Mouse (Mus musculus) CH12F3 (cell line): ENCODE data around the gene Gm8797.
"Not testable (repeated sequence)": the region's sequence is repeated elsewhere in the genome, so short reads cannot be mapped to it uniquely, and the experiment has no call there.

Source experiments
- in situ Hi-C: fragments of 300-500 bp; cut with MboI; formaldehyde crosslinking; loops from 2 replicates; pipeline ENCODE4 v1.14.3; 2020; ENCODE audit warnings: low sequenced_read_pairs

Gene Gm8797

GRCm38 (mm10) chr3:5750506-5750905 lies at the start of gene Gm8797:
Gene Gm8797, plus strand, starts transcription at chr3:5750806.
- in situ Hi-C loops, result not testable (repeated sequence)

GRCm38 (mm10) chr3:5714481-5714880 lies 36.1 kb upstream of the Gm8797 start:
- in situ Hi-C loops, result no loop called here

GRCm38 (mm10) chr3:5732931-5733330 lies 17.7 kb upstream of the Gm8797 start:
- in situ Hi-C loops, result no loop called here

DNA sequence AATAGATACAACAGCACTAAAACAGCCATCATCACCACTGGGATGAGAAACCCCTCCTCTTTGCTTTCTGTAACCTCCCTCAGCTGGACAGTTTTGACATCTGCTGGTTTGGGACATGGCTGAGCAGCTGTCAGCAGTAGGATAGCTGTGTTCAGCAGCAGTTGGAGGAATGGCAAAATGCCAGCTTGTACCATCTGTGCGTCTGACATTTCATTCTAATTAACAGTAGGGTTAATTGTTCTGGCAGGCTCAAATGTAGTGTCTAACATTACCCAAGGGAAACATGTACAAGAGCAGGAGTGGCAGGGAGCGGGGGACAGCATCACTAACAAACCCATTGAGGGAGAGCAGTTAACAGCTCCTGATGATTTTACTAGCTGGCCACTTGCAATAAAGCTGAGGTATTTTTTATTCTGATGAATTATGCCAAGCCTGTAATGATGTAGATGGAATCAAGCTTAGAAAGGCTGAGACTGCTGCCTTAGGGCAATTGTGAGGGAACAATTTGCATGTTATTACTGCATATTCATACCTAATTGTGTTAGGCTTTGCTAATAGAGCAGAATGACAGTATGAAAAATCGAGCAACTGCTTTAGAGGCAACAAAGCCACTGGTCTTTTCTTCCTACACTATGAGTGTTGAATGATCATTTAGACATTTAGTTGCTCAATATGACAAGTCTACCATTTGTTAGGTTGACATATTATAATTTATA lies 4.3 kb downstream of the Gm8797 start:
- in situ Hi-C loops, result no loop called here

DNA sequence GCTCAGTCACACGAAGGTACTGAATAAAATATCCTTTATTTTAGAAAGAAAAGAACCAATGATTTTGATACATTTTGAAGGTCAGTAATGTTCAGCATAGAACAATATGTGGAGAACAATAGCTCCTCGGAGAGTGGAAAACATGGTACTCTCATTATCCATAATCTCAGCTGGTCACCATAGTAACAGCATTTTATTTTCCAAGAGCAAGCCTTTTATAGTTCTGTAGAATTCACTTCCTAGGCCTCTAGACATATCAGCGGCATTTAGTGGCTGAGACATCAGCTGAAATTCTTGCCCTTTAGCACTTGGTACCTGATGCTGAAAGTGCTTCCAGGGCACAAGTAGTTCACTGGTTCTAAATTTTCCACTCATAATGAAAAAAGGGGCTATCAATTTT lies 15.7 kb downstream of the Gm8797 start:
- in situ Hi-C loops, result no loop called here

DNA sequence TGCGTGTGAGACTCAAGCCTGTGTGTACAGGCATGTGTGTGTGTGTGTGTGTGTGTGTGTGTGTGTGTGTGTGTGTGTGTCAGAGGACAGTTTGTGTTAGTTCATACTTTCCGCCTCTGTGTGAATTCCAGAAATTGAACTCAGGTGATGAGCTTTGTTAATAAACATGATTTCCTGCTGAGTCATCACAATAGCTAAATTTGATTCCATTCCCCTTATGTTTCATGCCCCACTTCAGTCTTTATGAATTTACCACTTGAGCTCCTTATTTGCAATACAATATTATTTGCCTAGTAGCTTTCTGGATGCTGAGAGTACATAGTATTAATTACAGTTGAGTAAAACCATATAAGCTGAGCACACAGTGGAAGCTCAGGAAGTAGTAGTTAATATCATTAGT lies 26.3 kb downstream of the Gm8797 start:
- in situ Hi-C loops, result no loop called here
